Mouse (Mus musculus) intestine, postnatal 0 days (tissue): ENCODE measurements around the gene Ttc17. TPM values are rescaled to one million over a fixed set of nuclear protein-coding genes. Genes with fewer than 3 reads are reported as not detected.
"Not testable (repeated sequence)": the region's sequence is repeated elsewhere in the genome, so short reads cannot be mapped to it uniquely, and the experiment has no call there.

Experiments used
- ATAC-seq: fragments of 200-750 bp; cut with Nextera tagmentation; 2 replicates; pipeline ENCODE4 v1.8.0; 2017; ENCODE audit warnings: mild to moderate bottlenecking, moderate TSS enrichment, moderate library complexity
- H3K27ac ChIP-seq: fragments of 300-500 bp; sonication (generic); 2 replicates; pipeline ENCODE4 v1.5.1; 2014; ENCODE audit warnings: mild to moderate bottlenecking, low read depth, low read length, moderate library complexity
- H3K27me3 ChIP-seq: fragments of 300-500 bp; sonication (generic); replicated peaks from 2 replicates; pipeline ENCODE4 v1.6.1; 2014; ENCODE audit warnings: low read length, mixed read lengths; ENCODE audit not compliant: control insufficient read depth, insufficient read depth
- H3K36me3 ChIP-seq: fragments of 300-500 bp; sonication (generic); 2 replicates; pipeline ENCODE4 v1.6.1; 2014; ENCODE audit warnings: mild to moderate bottlenecking, moderate library complexity; ENCODE audit not compliant: control insufficient read depth, insufficient read depth
- H3K4me1 ChIP-seq: fragments of 300-500 bp; sonication (generic); replicated peaks from 2 replicates; pipeline ENCODE4 v1.6.1; 2014; ENCODE audit warnings: antibody characterized with exemption, low read length, mixed read lengths; ENCODE audit not compliant: control insufficient read depth, insufficient read depth
- H3K4me2 ChIP-seq: fragments of 300-500 bp; sonication (generic); replicated peaks from 2 replicates; pipeline ENCODE4 v1.6.1; 2014; ENCODE audit warnings: low read depth, mild to moderate bottlenecking, moderate library complexity
- H3K4me3 ChIP-seq: fragments of 300-500 bp; sonication (generic); 2 replicates; pipeline ENCODE4 v1.5.1; 2014; ENCODE audit warnings: low read depth, low read length
- H3K9ac ChIP-seq: fragments of 300-500 bp; sonication (generic); 2 replicates; pipeline ENCODE4 v1.6.1; 2014; ENCODE audit warnings: mild to moderate bottlenecking, low read depth, low read length
- H3K9me3 ChIP-seq: fragments of 300-500 bp; sonication (generic); 2 replicates; pipeline ENCODE4 v1.6.1; 2016; ENCODE audit warnings: mixed run types; ENCODE audit not compliant: control insufficient read depth
- CTCF ChIP-seq: sonication (generic); IDR thresholded peaks from 2 replicates; pipeline ENCODE4 v1.5.1; 2016; ENCODE audit warnings: low read depth, mild to moderate bottlenecking, control low read depth, antibody characterized with exemption, moderate library complexity
- WGBS: fragments of 180-500 bp; shearing (Covaris S2); extraction: QIAGEN DNeasy Blood & Tissue Kit; methylation state at CpG from one replicate; pipeline ENCODE4 v1.1.7; 2014; 5-methylcytosine and 5-hydroxymethylcytosine counted together
- polyA plus RNA-seq: library from polyadenylated mRNA; unstranded; fragments of >200 nt; fragmentation: Nextera tagmentation; extraction: Ambion mirVana; gene quantifications from 2 replicates; pipeline ENCODE4 v1.2.1, GENCODE M21; 2015

The Ttc17 gene
- polyA plus RNA-seq, 1 experiment from 2014 or later = 9.7 TPM

GRCm38 (mm10) chr2:94389000-94389399 lies 17.5 kb downstream of the Ttc17 start:
- no peak for TF ChIP-seq CTCF
- Histone ChIP-seq H3K27me3 (no peaks in the 10 kb centered on the region), H3K4me3 (no peak overlapping the region), H3K27ac (no peak overlapping the region), H3K9ac (no peak overlapping the region), H3K4me2 (no peak overlapping the region), H3K9me3 (no peaks in the 10 kb centered on the region), H3K4me1 (no peaks in the 10 kb centered on the region), H3K36me3 (peaks cover 15% of the 10 kb centered on the region)
- no peak for ATAC-seq
- 77% methylated on average over 9 of the region's 9 CpGs for WGBS

- Histone ChIP-seq H3K4me2 (no peak overlapping the region), H3K9me3 (no peaks in the 10 kb centered on the region), H3K4me1 (no peaks in the 10 kb centered on the region), H3K36me3 (peaks cover 21% of the 10 kb centered on the region), H3K27ac (no peak overlapping the region), H3K4me3 (no peak overlapping the region), H3K9ac (no peak overlapping the region), H3K27me3 (no peaks in the 10 kb centered on the region)
- no peak for ATAC-seq
- TF ChIP-seq CTCF = no peak
- WGBS = 81% methylated on average over 5 of the region's 5 CpGs
These were observed 18.6 kb downstream of the Ttc17 start for GRCm38 (mm10) chr2:94387846-94388245.

DNA sequence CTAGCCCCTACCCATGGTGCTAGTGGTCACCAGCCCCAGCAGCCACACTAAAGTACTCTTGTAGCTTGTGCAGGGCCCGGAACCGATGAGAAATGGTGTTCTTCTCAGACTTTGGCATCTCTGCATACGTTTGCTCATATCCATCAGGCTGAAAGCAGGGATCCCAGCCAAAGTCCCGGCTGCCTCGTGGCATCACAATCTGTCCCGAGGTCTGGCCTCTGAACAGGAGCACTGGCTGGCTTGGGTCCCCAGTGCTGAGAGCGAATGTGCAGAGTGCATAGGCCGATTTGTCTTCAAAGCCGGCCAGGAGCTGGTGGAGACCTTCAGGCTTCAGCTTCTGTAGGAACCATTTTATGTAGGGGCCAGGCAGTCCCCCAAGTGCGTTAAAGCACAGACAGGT lies 22.0 kb downstream of the Ttc17 start:
- not testable (repeated sequence) for H3K27me3 ChIP-seq, H3K27ac ChIP-seq, H3K9me3 ChIP-seq, H3K4me3 ChIP-seq, H3K4me1 ChIP-seq, H3K4me2 ChIP-seq, H3K9ac ChIP-seq, ATAC-seq
- H3K36me3 ChIP-seq = peaks cover 21% of the 10 kb centered on the region
- WGBS = 95% methylated on average over 10 of the region's 10 CpGs

GRCm38 (mm10) chr2:94381057-94381647 lies 25.3 kb downstream of the Ttc17 start:
- WGBS = 88% methylated on average over 2 of the region's 2 CpGs
- Histone ChIP-seq H3K9me3 (no peaks in the 10 kb centered on the region), H3K4me1 (no peaks in the 10 kb centered on the region), H3K4me3 (no peak overlapping the region), H3K27ac (no peak overlapping the region), H3K9ac (no peak overlapping the region), H3K4me2 (no peak overlapping the region), H3K36me3 (peaks cover 34% of the 10 kb centered on the region), H3K27me3 (no peaks in the 10 kb centered on the region)
- ATAC-seq = no peak
- no peak for TF ChIP-seq CTCF

GRCm38 (mm10) chr2:94378678-94379077 lies 27.8 kb downstream of the Ttc17 start:
- no peak overlapping the region for H3K4me2 ChIP-seq
- H3K4me1 ChIP-seq = no peaks in the 10 kb centered on the region
- no peak overlapping the region for H3K27ac ChIP-seq
- 84% methylated on average over 11 of the region's 11 CpGs for WGBS
- H3K9ac ChIP-seq = no peak overlapping the region
- peaks cover 42% of the 10 kb centered on the region for H3K36me3 ChIP-seq
- H3K9me3 ChIP-seq = no peaks in the 10 kb centered on the region
- H3K4me3 ChIP-seq = no peak overlapping the region
- ATAC-seq = no peak
- no peaks in the 10 kb centered on the region for H3K27me3 ChIP-seq
- TF ChIP-seq CTCF = peak; percentile 51

DNA sequence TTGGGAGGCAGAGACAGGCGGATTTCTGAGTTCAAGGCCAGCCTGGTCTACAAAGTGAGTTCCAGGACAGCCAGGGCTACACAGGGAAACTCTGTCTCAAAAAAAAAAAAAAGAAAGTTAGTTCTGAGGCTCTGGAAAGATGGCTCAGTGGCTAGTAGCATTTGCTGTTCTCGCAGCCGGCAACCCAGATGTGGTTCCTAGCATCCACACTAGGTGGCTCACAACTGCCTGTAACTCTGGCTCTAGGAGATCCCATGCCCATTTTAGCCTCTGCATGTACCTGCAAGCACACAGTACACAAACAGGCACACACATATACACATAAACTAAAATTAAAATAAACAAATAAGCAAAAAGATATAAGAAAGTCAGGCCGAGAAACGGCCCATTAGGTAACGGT lies 35.4 kb downstream of the Ttc17 start:
- TF ChIP-seq CTCF = peak; percentile 73
- WGBS = 81% methylated on average over 6 of the region's 6 CpGs
- Histone ChIP-seq H3K9me3 (no peaks in the 10 kb centered on the region), H3K9ac (no peak overlapping the region), H3K36me3 (peaks cover 61% of the 10 kb centered on the region), H3K27me3 (no peaks in the 10 kb centered on the region), H3K4me1 (no peaks in the 10 kb centered on the region), H3K4me3 (no peak overlapping the region), H3K4me2 (no peak overlapping the region), H3K27ac (no peak overlapping the region)
- no peak for ATAC-seq

- peaks cover 64% of the 10 kb centered on the region for H3K36me3 ChIP-seq
- no peak overlapping the region for H3K9ac ChIP-seq
- H3K4me3 ChIP-seq = no peak overlapping the region
- H3K27me3 ChIP-seq = no peaks in the 10 kb centered on the region
- H3K27ac ChIP-seq = no peak overlapping the region; the same call in 1 of the 2 replicates
- no peak for TF ChIP-seq CTCF
- WGBS = 95% methylated on average over 6 of the region's 6 CpGs
- no peak for ATAC-seq
- no peak overlapping the region for H3K4me2 ChIP-seq
- H3K9me3 ChIP-seq = no peaks in the 10 kb centered on the region
- no peaks in the 10 kb centered on the region for H3K4me1 ChIP-seq
These were observed 42.7 kb downstream of the Ttc17 start for GRCm38 (mm10) chr2:94363821-94364220.
